Mouse (Mus musculus) olfactory bulb, adult 2 months (tissue): ENCODE results near the gene Ccr8.

ENCODE experiments used
- CTCF ChIP-seq: fragments of 200-500 bp; IDR thresholded peaks from 2 replicates; pipeline ENCODE4 v1.5.1; 2012; ENCODE audit warnings: low read depth, mild to moderate bottlenecking, low read length, moderate library complexity; ENCODE audit not compliant: insufficient read depth
- POLR2A ChIP-seq: fragments of 200-500 bp; IDR thresholded peaks from 2 replicates; pipeline ENCODE4 v1.6.1; 2012; ENCODE audit warnings: mild to moderate bottlenecking, low read depth, low read length, moderate library complexity; ENCODE audit not compliant: insufficient read depth

- no peak for TF ChIP-seq CTCF
- TF ChIP-seq POLR2A: no peak
Observed at GRCm38 (mm10) chr9:120089125-120089524, 2.8 kb upstream of the Ccr8 start.
